Mouse (Mus musculus) common myeloid progenitor, adult 5-6 weeks (primary cell): ENCODE data around the gene Slc25a36. TPM values are rescaled to one million over a fixed set of nuclear protein-coding genes. Genes with fewer than 3 reads are reported as not detected.
A peak's percentile ranks its signal among the peaks of the same experiment; 100 is the strongest.

Source experiments
- ATAC-seq: replicated peaks from 2 replicates; pipeline ENCODE4 v1.8.0; 2016; ENCODE audit warnings: low read depth, mild to moderate bottlenecking, moderate TSS enrichment, inconsistent platforms; ENCODE audit not compliant: poor library complexity, severe bottlenecking
- total RNA-seq: library from RNA; stranded (forward); fragments of 200-1000, 187-1606 nt; gene quantifications from 2 replicates; pipeline ENCODE4 v1.2.3, GENCODE M21; 2017

The Slc25a36 gene
- total RNA-seq, result 69.7 and 71.9 TPM in 2 replicates

- peak; percentile 97 for ATAC-seq
Measured at GRCm38 (mm10) chr9:97110571-97111390, at the start of gene Slc25a36. Gene Slc25a36 (minus strand): TSS chr9:97111157.

GRCm38 (mm10) chr9:97158412-97158811 is 47.5 kb upstream of the Slc25a36 start:
- ATAC-seq, result no peak

- ATAC-seq, result no peak
Measured at GRCm38 (mm10) chr9:97155981-97156380, 45.0 kb upstream of the Slc25a36 start.

- no peak for ATAC-seq
Measured at GRCm38 (mm10) chr9:97154956-97155355, 44.0 kb upstream of the Slc25a36 start.

- ATAC-seq, result no peak
Measured at GRCm38 (mm10) chr9:97153006-97153405, 42.0 kb upstream of the Slc25a36 start.

GRCm38 (mm10) chr9:97147270-97147669 is 36.3 kb upstream of the Slc25a36 start:
- ATAC-seq, result no peak

GRCm38 (mm10) chr9:97145351-97145750 is 34.4 kb upstream of the Slc25a36 start:
- ATAC-seq, result no peak

GRCm38 (mm10) chr9:97143416-97143815 is 32.5 kb upstream of the Slc25a36 start:
- no peak for ATAC-seq

GRCm38 (mm10) chr9:97142558-97142957 is 31.6 kb upstream of the Slc25a36 start:
- no peak for ATAC-seq

- no peak for ATAC-seq
Measured at GRCm38 (mm10) chr9:97141723-97142122, 30.8 kb upstream of the Slc25a36 start.

- ATAC-seq, result no peak
Measured at GRCm38 (mm10) chr9:97140145-97140932, 29.4 kb upstream of the Slc25a36 start.

- no peak for ATAC-seq
Measured at GRCm38 (mm10) chr9:97137678-97138077, 26.7 kb upstream of the Slc25a36 start.

- ATAC-seq, result no peak
Measured at GRCm38 (mm10) chr9:97137116-97137515, 26.2 kb upstream of the Slc25a36 start.

- ATAC-seq, result no peak
Measured at GRCm38 (mm10) chr9:97135866-97136265, 24.9 kb upstream of the Slc25a36 start.

GRCm38 (mm10) chr9:97133178-97133577 is 22.2 kb upstream of the Slc25a36 start:
- no peak for ATAC-seq

- no peak for ATAC-seq
Measured at GRCm38 (mm10) chr9:97130001-97130400, 19.0 kb upstream of the Slc25a36 start.

- ATAC-seq, result no peak
Measured at GRCm38 (mm10) chr9:97123934-97124692, 13.2 kb upstream of the Slc25a36 start.

- no peak for ATAC-seq
Measured at GRCm38 (mm10) chr9:97121432-97121831, 10.5 kb upstream of the Slc25a36 start.

GRCm38 (mm10) chr9:97114271-97114670 is 3.3 kb upstream of the Slc25a36 start:
- no peak for ATAC-seq

GRCm38 (mm10) chr9:97113555-97113929 is 2.6 kb upstream of the Slc25a36 start:
- no peak for ATAC-seq
